Mouse (Mus musculus) midbrain, embryonic 13.5 days (tissue): Measurements from ENCODE around the gene Nipbl. TPM values are rescaled to one million over a fixed set of nuclear protein-coding genes. Genes with fewer than 3 reads are reported as not detected.
A peak's percentile ranks its signal among the peaks of the same experiment; 100 is the strongest.

Experiments
- ATAC-seq: fragments of 200-750 bp; cut with Nextera tagmentation; 2 replicates; pipeline ENCODE4 v1.8.0; 2017; ENCODE audit warnings: mild to moderate bottlenecking, moderate TSS enrichment, moderate library complexity
- H3K27ac ChIP-seq: fragments of 300-500 bp; sonication (generic); 2 replicates; pipeline ENCODE4 v1.5.1; 2015; ENCODE audit warnings: inconsistent platforms, mild to moderate bottlenecking, moderate library complexity
- H3K27me3 ChIP-seq: fragments of 300-500 bp; sonication (generic); 2 replicates; pipeline ENCODE4 v1.6.1; 2015; ENCODE audit warnings: mild to moderate bottlenecking, inconsistent platforms
- H3K36me3 ChIP-seq: fragments of 300-500 bp; sonication (generic); 2 replicates; pipeline ENCODE4 v1.6.1; 2015; ENCODE audit warnings: mild to moderate bottlenecking, inconsistent platforms
- H3K4me1 ChIP-seq: fragments of 300-500 bp; sonication (generic); replicated peaks from 2 replicates; pipeline ENCODE4 v1.6.1; 2015; ENCODE audit warnings: inconsistent platforms
- H3K4me2 ChIP-seq: fragments of 300-500 bp; sonication (generic); replicated peaks from 2 replicates; pipeline ENCODE4 v1.6.1; 2015; ENCODE audit warnings: moderate library complexity, mild to moderate bottlenecking, inconsistent platforms
- H3K4me3 ChIP-seq: fragments of 300-500 bp; sonication (generic); replicated peaks from 2 replicates; pipeline ENCODE4 v1.5.1; 2015; ENCODE audit warnings: mild to moderate bottlenecking, inconsistent platforms
- H3K9ac ChIP-seq: fragments of 300-500 bp; sonication (generic); replicated peaks from 2 replicates; pipeline ENCODE4 v1.6.1; 2015; ENCODE audit warnings: mild to moderate bottlenecking, inconsistent platforms
- H3K9me3 ChIP-seq: fragments of 300-500 bp; sonication (generic); 2 replicates; pipeline ENCODE4 v1.6.1; 2016; ENCODE audit warnings: mild to moderate bottlenecking, inconsistent platforms
- WGBS: fragments of 180-500 bp; shearing (Covaris S2); methylation state at CpG from one replicate; pipeline ENCODE4 v1.1.7; 2015; 5-methylcytosine and 5-hydroxymethylcytosine counted together
- polyA plus RNA-seq: library from polyadenylated mRNA; unstranded; fragments of >200 nt; fragmentation: Nextera tagmentation; extraction: Ambion mirVana; gene quantifications from 2 replicates; pipeline ENCODE4 v1.2.1, GENCODE M21; 2015

Gene Nipbl
- polyA plus RNA-seq, 1 experiment from 2014 or later = 20.5 TPM

DNA sequence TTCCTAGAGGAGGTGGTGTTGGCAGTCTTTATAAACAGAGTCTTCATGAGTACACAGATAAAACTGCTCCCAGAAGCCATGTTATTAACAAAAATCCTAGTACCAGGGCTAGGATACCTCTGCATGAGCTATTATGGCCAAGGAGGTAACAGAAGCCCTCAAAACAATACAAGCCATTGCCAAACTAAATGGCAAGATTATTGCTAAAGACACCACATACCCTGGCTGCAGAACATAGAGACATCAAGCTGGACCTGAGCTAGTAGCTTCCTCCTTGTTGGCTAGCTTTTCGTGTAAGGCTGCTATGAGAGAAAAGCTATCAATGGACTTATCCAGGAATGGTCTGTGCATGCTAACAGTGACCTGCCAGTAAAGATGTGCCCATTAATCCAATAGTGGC, 32.4 kb downstream of the Nipbl start:
- Histone ChIP-seq H3K36me3 (no peaks in the 10 kb centered on the region), H3K9me3 (no peaks in the 10 kb centered on the region), H3K9ac (no peak overlapping the region), H3K4me2 (no peak overlapping the region), H3K27me3 (no peaks in the 10 kb centered on the region), H3K4me1 (no peaks in the 10 kb centered on the region), H3K27ac (no peak overlapping the region), H3K4me3 (no peak overlapping the region)
- WGBS = 85% methylated on average over 1 of the region's 1 CpGs
- ATAC-seq = no peak

DNA sequence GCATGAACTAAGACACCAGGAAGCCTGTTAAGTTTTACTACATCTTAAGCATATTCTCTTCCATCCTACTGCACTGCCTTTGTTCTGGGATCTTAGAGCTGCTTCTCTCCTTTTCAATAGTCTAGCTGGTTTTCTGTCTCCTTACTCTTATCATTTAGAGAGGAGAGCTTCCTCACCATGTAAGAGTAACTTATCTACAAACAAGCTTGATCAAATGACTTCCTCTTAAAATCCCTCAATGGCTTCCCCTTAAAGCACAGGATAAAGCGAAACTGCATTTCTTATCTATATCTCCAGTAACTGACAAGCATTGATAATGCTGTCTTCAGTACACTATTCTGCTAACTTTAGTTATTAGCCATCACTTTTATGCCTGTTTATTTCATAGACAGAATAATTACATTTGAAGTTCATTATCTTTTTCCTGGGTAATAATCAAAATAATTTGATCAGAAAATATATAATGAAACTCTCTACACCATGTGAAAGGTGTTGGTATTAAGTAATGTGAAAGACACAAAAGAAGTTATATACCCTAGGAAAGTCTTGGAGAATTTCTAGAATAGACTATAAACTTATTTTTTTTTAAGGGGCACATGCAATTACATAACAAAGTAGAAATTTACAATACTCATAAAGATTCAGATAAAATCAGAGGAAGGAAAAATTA, 33.0 kb downstream of the Nipbl start:
- WGBS = 90% methylated on average over 1 of the region's 1 CpGs
- Histone ChIP-seq H3K9ac (no peak overlapping the region), H3K27ac (no peak overlapping the region), H3K36me3 (no peaks in the 10 kb centered on the region), H3K4me1 (no peaks in the 10 kb centered on the region), H3K27me3 (no peaks in the 10 kb centered on the region), H3K4me3 (no peak overlapping the region), H3K9me3 (no peaks in the 10 kb centered on the region), H3K4me2 (no peak overlapping the region)
- no peak for ATAC-seq

DNA sequence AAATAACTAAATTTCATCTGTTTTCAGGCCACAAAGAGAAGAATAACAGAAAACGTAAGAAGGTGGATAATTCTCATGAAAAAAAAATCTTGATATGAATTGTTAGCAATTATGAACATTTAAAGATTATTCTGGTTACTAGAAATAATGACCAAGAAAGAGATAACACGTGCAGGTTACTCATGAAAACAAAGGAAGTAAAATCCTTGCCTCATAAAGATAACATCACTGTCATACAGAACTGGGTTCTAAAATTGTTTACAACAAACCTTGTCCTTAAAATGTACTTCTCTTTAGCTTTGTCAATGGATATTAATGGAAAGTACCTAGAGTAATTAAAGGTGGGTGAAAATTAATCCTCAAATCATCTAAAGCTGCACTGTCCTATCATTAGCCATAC, 37.2 kb downstream of the Nipbl start:
- Histone ChIP-seq H3K9me3 (no peaks in the 10 kb centered on the region), H3K36me3 (no peaks in the 10 kb centered on the region), H3K4me1 (no peaks in the 10 kb centered on the region), H3K9ac (no peak overlapping the region), H3K27ac (no peak overlapping the region), H3K27me3 (no peaks in the 10 kb centered on the region), H3K4me3 (no peak overlapping the region), H3K4me2 (no peak overlapping the region)
- ATAC-seq = no peak
- WGBS = 92% methylated on average over 2 of the region's 2 CpGs

DNA sequence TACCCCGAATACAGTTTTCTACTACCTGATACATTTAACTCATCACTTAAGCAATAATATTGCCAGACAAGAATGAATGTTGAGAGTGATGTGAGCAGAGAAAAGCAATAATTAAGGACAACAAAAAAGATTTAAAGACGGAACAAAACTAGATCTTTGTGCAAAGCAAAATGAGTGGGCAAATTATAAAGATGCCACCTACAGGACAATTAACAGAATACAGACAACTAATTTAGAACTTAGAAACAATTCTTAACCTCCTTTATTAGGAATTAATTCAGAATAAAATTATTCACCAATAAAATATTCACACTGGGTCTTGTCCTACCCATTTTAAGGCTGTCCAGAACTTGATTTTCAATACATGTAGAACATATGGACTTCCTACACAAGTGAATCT, 38.0 kb downstream of the Nipbl start:
- H3K27ac ChIP-seq = no peak overlapping the region
- no peak for ATAC-seq
- 91% methylated on average over 2 of the region's 2 CpGs for WGBS
- no peaks in the 10 kb centered on the region for H3K9me3 ChIP-seq
- no peak overlapping the region for H3K4me2 ChIP-seq
- no peaks in the 10 kb centered on the region for H3K36me3 ChIP-seq
- no peak overlapping the region for H3K9ac ChIP-seq
- H3K27me3 ChIP-seq = no peaks in the 10 kb centered on the region
- no peak overlapping the region for H3K4me3 ChIP-seq
- H3K4me1 ChIP-seq = peaks cover 5% of the 10 kb centered on the region; the same call in 1 of the 2 replicates

DNA sequence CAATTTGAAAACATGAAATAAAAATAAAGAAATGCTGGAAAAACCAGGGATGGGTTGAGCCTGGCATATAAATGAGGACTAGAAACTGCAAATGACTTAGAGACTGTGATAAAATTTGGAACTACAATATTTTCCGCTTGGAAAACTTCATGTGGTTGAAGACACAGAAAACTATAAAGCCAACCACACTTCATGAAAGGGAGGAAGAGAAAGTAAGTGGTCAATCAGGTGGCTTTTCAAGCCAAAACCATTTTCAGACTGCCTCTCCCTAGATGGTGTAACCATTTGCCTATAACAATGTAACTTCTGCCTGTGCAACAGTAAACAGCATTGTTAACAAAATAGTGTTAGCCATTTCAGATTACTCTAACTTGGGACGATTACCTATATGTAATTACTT, 41.7 kb downstream of the Nipbl start:
- H3K4me2 ChIP-seq = no peak overlapping the region

DNA sequence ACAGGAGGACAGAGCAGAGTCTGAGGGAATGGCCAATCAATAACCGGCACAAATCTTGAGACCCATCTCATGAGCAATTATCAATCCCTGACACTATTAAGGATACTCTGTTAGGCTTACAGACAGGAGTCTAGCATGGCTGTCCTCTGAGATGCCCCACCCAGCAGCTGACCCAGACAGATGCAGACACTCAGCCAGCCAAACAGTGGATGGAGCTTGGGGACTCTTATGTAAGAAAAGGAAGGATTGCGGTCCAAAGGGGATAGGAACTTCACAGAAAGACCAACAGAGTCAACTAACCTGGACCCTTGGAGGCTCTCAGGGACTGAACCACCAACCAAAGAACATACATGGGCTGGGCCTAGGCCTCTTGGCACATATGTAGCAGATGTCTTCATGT, 42.7 kb downstream of the Nipbl start:
- no peaks in the 10 kb centered on the region for H3K36me3 ChIP-seq
- H3K27me3 ChIP-seq = no peaks in the 10 kb centered on the region
- no peak overlapping the region for H3K9ac ChIP-seq
- H3K4me2 ChIP-seq = no peak overlapping the region
- 0 out of 2 replicates have a peak, but pooled peaks have one; percentile 24 for ATAC-seq
- no peaks in the 10 kb centered on the region for H3K9me3 ChIP-seq
- no peak overlapping the region for H3K27ac ChIP-seq
- WGBS = 93% methylated on average over 2 of the region's 2 CpGs
- peaks cover 8% of the 10 kb centered on the region; the same call in 1 of the 2 replicates for H3K4me1 ChIP-seq
- no peak overlapping the region for H3K4me3 ChIP-seq

More for the DNA sequence above, 41.7 kb downstream of the Nipbl start:
- Histone ChIP-seq H3K36me3 (no peaks in the 10 kb centered on the region), H3K27ac (no peak overlapping the region), H3K9ac (no peak overlapping the region), H3K4me1 (peaks cover 8% of the 10 kb centered on the region; the same call in 1 of the 2 replicates), H3K27me3 (no peaks in the 10 kb centered on the region), H3K4me3 (no peak overlapping the region), H3K9me3 (no peaks in the 10 kb centered on the region)
- ATAC-seq = no peak
- WGBS = 99% methylated on average over 2 of the region's 2 CpGs

DNA sequence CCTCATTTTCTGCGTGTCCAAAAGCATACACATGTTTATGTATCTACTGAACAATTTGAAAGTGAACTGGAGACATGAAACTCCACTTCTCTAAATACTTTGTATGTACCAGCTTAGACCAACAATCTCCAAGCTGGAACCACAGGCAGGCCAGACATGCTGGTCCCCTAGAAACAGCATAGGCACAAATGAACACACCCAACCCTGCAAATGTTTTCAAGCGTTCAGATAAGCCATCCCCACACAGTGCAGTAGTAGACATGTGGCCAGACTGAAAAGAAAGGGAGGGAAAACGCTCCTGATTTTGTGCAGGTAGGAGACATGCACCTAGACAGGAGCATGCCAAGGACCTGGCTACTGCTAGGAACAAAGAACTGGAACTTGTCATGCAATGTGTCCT, 52.5 kb downstream of the Nipbl start:
- Histone ChIP-seq H3K4me2 (no peak overlapping the region), H3K36me3 (no peaks in the 10 kb centered on the region), H3K4me1 (no peaks in the 10 kb centered on the region), H3K4me3 (no peak overlapping the region), H3K9ac (no peak overlapping the region), H3K27ac (no peak overlapping the region), H3K27me3 (no peaks in the 10 kb centered on the region), H3K9me3 (no peaks in the 10 kb centered on the region)
- ATAC-seq = no peak
- 97% methylated on average over 3 of the region's 3 CpGs for WGBS

DNA sequence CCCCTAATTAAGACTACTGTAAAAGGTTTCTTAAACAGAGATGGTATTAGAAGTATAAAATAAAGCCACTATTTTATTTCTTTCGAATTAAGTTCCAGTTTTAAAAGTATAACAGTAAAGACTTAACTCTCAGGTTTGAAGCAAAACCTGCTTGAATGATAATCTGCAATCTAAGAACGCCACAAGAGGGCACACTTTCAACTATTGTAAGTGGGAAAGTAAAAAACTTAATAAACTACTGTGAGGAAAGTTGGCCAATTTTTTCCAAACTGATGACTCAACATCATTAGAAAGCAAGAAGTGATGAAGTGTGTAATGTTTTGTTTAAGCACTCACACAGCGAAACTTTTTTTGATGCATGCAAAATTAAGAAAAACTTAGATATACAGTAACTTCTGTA, 62.0 kb downstream of the Nipbl start:
- no peaks in the 10 kb centered on the region for H3K27me3 ChIP-seq
- no peak overlapping the region for H3K4me2 ChIP-seq
- ATAC-seq = no peak
- H3K9ac ChIP-seq = no peak overlapping the region
- no peaks in the 10 kb centered on the region for H3K9me3 ChIP-seq
- no peak overlapping the region for H3K4me3 ChIP-seq
- 74% methylated on average over 3 of the region's 3 CpGs for WGBS
- no peaks in the 10 kb centered on the region for H3K36me3 ChIP-seq
- no peaks in the 10 kb centered on the region for H3K4me1 ChIP-seq
- H3K27ac ChIP-seq = no peak overlapping the region

DNA sequence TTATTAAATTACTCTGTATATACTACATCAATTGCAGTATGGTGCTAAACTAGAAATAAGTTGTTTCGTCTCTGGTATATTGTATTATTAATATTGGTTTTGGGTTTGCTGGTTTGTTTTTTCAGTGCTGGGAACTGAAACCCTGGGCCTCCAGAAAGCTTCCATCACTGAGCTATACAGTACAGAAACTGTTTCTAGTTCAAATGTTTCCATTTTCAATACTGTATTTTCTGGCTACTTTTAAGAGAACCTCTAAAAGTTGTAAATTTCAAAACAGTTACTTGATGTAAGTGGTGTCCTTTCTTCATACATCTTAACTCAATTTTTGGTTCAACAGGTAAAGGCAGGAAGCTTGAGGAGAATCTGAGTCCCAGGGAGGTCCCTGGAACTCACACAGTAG, 68.6 kb downstream of the Nipbl start:
- no peak for ATAC-seq
- Histone ChIP-seq H3K27me3 (no peaks in the 10 kb centered on the region), H3K4me2 (no peak overlapping the region), H3K4me3 (no peak overlapping the region), H3K4me1 (no peaks in the 10 kb centered on the region), H3K9ac (no peak overlapping the region), H3K27ac (no peak overlapping the region), H3K36me3 (peaks cover 11% of the 10 kb centered on the region), H3K9me3 (no peaks in the 10 kb centered on the region)
- WGBS = 94% methylated on average over 1 of the region's 1 CpGs

DNA sequence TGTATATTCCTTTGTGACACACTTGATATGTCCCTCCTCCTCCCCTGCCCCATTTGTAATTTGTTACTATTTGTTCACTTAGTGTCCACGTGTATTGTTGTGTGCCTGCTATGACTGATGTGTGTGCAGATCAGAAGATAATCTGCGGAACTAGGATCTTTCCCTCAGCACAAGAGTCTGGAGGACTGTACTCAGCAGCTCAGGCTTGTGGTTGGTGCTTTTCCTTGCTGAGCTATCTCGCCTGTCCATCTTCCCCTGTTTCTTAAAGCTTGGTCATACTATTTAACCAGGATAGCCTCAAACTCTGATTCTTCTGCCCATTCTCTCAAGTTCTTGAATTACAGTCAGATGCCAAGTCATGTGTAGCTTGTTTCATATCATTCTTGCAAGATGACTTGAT, 69.5 kb downstream of the Nipbl start:
- no peak for ATAC-seq
- Histone ChIP-seq H3K9ac (no peak overlapping the region), H3K36me3 (peaks cover 11% of the 10 kb centered on the region), H3K4me2 (no peak overlapping the region), H3K4me3 (no peak overlapping the region), H3K9me3 (no peaks in the 10 kb centered on the region), H3K27me3 (no peaks in the 10 kb centered on the region), H3K27ac (no peak overlapping the region), H3K4me1 (no peaks in the 10 kb centered on the region)
- 80% methylated on average over 3 of the region's 3 CpGs for WGBS

DNA sequence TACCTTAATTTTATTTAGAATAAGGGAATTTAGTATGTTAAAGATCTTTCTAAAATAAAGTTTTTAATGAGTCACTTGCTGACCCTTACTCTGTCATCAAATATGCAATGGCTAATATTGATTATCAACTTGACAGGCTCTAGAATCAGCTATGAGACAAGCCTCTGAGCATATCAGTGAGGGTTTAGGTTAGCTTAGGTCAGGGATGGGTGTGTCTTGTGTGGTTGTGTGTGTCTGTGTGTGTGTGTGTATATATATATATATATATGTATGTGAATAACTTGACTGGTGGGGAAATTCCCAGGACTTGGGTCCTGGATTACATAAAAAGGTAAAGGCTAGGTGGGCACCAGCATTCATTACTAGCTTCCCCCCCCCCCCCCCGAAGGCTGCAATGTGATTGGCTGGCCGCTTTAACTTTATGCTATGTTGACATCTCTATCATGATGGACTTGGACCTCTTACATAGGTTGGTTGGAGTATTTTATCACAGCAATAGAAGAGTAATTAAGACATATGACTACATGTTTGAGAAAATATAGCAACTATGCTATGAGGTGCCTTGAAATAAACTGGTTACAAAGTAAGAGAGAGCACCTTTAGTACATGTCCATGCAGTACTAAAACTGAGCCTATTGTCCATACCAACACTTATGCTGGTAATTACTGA, 97.0 kb downstream of the Nipbl start:
- WGBS = 100% methylated on average over 1 of the region's 2 CpGs
- no peak overlapping the region for H3K27ac ChIP-seq

DNA sequence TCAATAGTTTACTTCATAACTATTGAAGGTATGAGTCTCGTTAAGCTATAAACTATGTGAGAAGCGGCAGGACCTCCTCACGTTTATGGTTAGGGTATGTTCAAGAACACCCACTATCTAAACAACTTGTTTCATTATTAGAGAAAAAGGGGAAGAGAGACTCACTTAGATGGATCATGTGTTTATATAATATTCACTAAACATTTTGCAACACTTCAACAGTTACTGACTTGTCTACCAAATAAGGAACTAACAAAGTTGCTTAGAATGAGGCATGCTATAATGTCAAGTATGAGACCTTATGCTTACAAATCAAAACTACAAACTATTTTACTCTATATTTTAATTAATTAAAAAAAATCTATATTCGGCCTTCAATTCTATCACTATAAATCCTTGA, 103.7 kb downstream of the Nipbl start:
- H3K4me2 ChIP-seq = no peak overlapping the region
- no peak overlapping the region for H3K9ac ChIP-seq
- H3K36me3 ChIP-seq = peaks cover 26% of the 10 kb centered on the region
- H3K27me3 ChIP-seq = no peaks in the 10 kb centered on the region
- no peak overlapping the region for H3K4me3 ChIP-seq
- H3K9me3 ChIP-seq = no peaks in the 10 kb centered on the region
- 98% methylated on average over 4 of the region's 4 CpGs for WGBS
- no peak for ATAC-seq
- no peak overlapping the region for H3K27ac ChIP-seq
- no peaks in the 10 kb centered on the region for H3K4me1 ChIP-seq

More for the DNA sequence above, 97.0 kb downstream of the Nipbl start:
- Histone ChIP-seq H3K36me3 (peaks cover 26% of the 10 kb centered on the region), H3K9me3 (no peaks in the 10 kb centered on the region), H3K4me2 (no peak overlapping the region), H3K27me3 (no peaks in the 10 kb centered on the region), H3K4me1 (no peaks in the 10 kb centered on the region), H3K9ac (no peak overlapping the region), H3K4me3 (no peak overlapping the region)
- ATAC-seq = no peak

DNA sequence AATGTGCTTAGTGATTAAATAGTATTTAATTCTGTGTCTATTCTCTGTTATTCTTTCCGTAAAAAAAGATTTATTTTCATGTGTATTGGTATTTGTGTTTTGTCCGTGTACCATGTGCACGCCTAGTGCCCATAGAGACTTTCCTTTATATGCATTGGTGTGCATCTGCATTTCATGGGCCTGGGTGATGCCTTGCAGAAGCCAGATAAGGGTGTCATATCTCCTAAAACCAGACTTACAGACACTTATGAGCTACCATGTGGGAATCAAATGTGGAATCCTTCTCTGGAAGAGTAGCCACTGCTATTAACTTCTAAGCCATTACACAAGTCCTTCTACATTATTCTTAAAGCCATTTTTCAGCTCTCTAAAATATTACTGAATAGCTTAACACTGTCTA, 112.7 kb downstream of the Nipbl start:
- Histone ChIP-seq H3K4me3 (no peak overlapping the region), H3K9ac (no peak overlapping the region), H3K36me3 (peaks cover 44% of the 10 kb centered on the region), H3K9me3 (no peaks in the 10 kb centered on the region), H3K4me1 (no peaks in the 10 kb centered on the region), H3K27ac (no peak overlapping the region), H3K4me2 (no peak overlapping the region), H3K27me3 (no peaks in the 10 kb centered on the region)
- no peak for ATAC-seq
- WGBS = 92% methylated on average over 3 of the region's 3 CpGs
